8 mouse cellular contexts compared by ENCODE assay signal in genomic region chr8:91713677-91714312, GRCm38 (mm10).
DNase-seq lines count a peak whose midpoint lies in the region; ATAC-seq lines count a peak whose summit lies in the region.

No protein-coding gene starts in this region.

- peak; percentile 77 for DNase-seq in embryo, embryonic 10.5 days (ENCODE audit: low spot score)
- peak; percentile 58 for DNase-seq in forebrain, embryonic 11.5 days (ENCODE audit: low spot score)
- DNase-seq in kidney, adult 9 months = peak; percentile 18
- DNase-seq in lung, postnatal 36 days = peak; percentile 3
- no peak for DNase-seq in layer of hippocampus, adult 8-10 months (ENCODE audit: low spot score in 2 of 2)
- no peak for DNase-seq in left cerebral cortex, postnatal 10 days (ENCODE audit: extremely low spot score in 1 of 2, low spot score in 2 of 2)
- DNase-seq in ovary, postnatal 36 days (ENCODE audit: low spot score) = no peak

- no peak overlapping the region for H3K27ac ChIP-seq in forebrain, embryonic 11.5 days (ENCODE audit: low read depth, low read length)

- H3K9me3 ChIP-seq in forebrain, embryonic 11.5 days (ENCODE audit: control insufficient read depth, low read length) = no peaks in the 10 kb centered on the region

- H3K4me3 ChIP-seq in forebrain, embryonic 11.5 days (ENCODE audit: low read depth, low read length) = no peak overlapping the region; the same call in 1 of the 2 replicates

- intact Hi-C loops in left cerebral cortex, postnatal 10 days (cut with DNase I) = no loop called here

- WGBS in forebrain, embryonic 11.5 days = 7% methylated on average over 12 of the region's 12 CpGs

- peaks cover 22% of the 10 kb centered on the region for H3K27me3 ChIP-seq in forebrain, embryonic 11.5 days (ENCODE audit: control insufficient read depth, insufficient read depth, low read length)

- peaks cover 16% of the 10 kb centered on the region for H3K4me1 ChIP-seq in forebrain, embryonic 11.5 days (replicated peaks; ENCODE audit: control insufficient read depth, insufficient read depth, low read length)

- peak overlapping the region; percentile 53 for H3K4me2 ChIP-seq in forebrain, embryonic 11.5 days (ENCODE audit: low read depth, low read length, severe bottlenecking)

- H3K36me3 ChIP-seq in forebrain, embryonic 11.5 days (ENCODE audit: control insufficient read depth, insufficient read depth, low read length) = no peaks in the 10 kb centered on the region

- no peak for ATAC-seq in forebrain, embryonic 11.5 days (replicated peaks; ENCODE audit: low FRiP score)
- no peak for ATAC-seq in CD4-positive, CD25-positive, alpha-beta regulatory T cell, adult 4 months

- peak overlapping the region; percentile 44 for H3K9ac ChIP-seq in forebrain, embryonic 11.5 days (ENCODE audit: low read length)

Comparison
In these comparisons a context has a peak if more than half of its experiments do, and no peak if none do; other contexts are left out.
1. DNase-seq: peak in embryo, embryonic 10.5 days (single experiment), forebrain, embryonic 11.5 days (single experiment), kidney, adult 9 months (single experiment) and lung, postnatal 36 days (single experiment); none in layer of hippocampus, adult 8-10 months (0 of 2), left cerebral cortex, postnatal 10 days (0 of 2) and ovary, postnatal 36 days (single experiment).